Mouse (Mus musculus) ovary, adult 2 months (tissue): Measurements from ENCODE around the gene Psmd4. TPM values are rescaled to one million over a fixed set of nuclear protein-coding genes. Genes with fewer than 3 reads are reported as not detected.

ENCODE experiments used
- polyA plus RNA-seq: library from polyadenylated mRNA; depleted of rRNA; stranded (reverse); fragments of >200 nt; gene quantifications from 2 replicates; pipeline ENCODE4 v1.2.3, GENCODE M21; 2012; rRNA removed

The Psmd4 gene
- 182 and 241 TPM in 2 replicates for polyA plus RNA-seq

GRCm38 (mm10) chr3:95042166-95042837 is at the start of gene Psmd4:
Gene Psmd4, minus strand, starts transcription at chr3:95042614.

GRCm38 (mm10) chr3:95015337-95015872 is 27.0 kb downstream of the Psmd4 start, which contains the start of gene Zfp687:
Gene Zfp687, minus strand, starts transcription at chr3:95015448.

Other genes with a start within 250 kb of the Psmd4 start
- 22.0 and 41.5 TPM in 2 replicates for gene Pogz, start 205.0 kb downstream of the Psmd4 start, polyA plus RNA-seq
- gene Psmb4, start 155.7 kb downstream of the Psmd4 start, polyA plus RNA-seq: 212 and 235 TPM in 2 replicates
- gene Selenbp1, start 109.6 kb downstream of the Psmd4 start, polyA plus RNA-seq: 95.2 and 101 TPM in 2 replicates
- 22.2 and 27.5 TPM in 2 replicates for gene Rfx5, start 88.5 kb downstream of the Psmd4 start, polyA plus RNA-seq
- 45.6 and 48.2 TPM in 2 replicates for gene Pi4kb, start 67.9 kb downstream of the Psmd4 start, polyA plus RNA-seq
- 33.2 and 37.2 TPM in 2 replicates for gene Zfp687, start 27.2 kb downstream of the Psmd4 start, polyA plus RNA-seq
- 21.6 and 26.0 TPM in 2 replicates for gene Pip5k1a, start 64.3 kb upstream of the Psmd4 start, polyA plus RNA-seq
- gene Vps72, start 68.4 kb upstream of the Psmd4 start, polyA plus RNA-seq: 109 and 113 TPM in 2 replicates
- 0.54 and 0.90 TPM in 2 replicates for gene Tmod4, start 81.9 kb upstream of the Psmd4 start, polyA plus RNA-seq
- 27.2 and 45.0 TPM in 2 replicates for gene Scnm1, start 91.4 kb upstream of the Psmd4 start, polyA plus RNA-seq
- 5.7 and 5.8 TPM in 2 replicates for gene Lysmd1, start 91.5 kb upstream of the Psmd4 start, polyA plus RNA-seq
- gene Tnfaip8l2, start 99.7 kb upstream of the Psmd4 start, polyA plus RNA-seq: 9.1 and 13.7 TPM in 2 replicates
- gene Sema6c, start 117.8 kb upstream of the Psmd4 start, polyA plus RNA-seq: 45.0 and 53.2 TPM in 2 replicates
- gene Gabpb2, start 175.3 kb upstream of the Psmd4 start, polyA plus RNA-seq: 8.6 and 10.3 TPM in 2 replicates
- gene Cdc42se1, start 186.1 kb upstream of the Psmd4 start, polyA plus RNA-seq: 36.7 and 47.9 TPM in 2 replicates
- 12.2 and 17.0 TPM in 2 replicates for gene Mllt11, start 189.6 kb upstream of the Psmd4 start, polyA plus RNA-seq
- gene Gm128, start 199.0 kb upstream of the Psmd4 start, polyA plus RNA-seq: 0.68 and 1.1 TPM in 2 replicates
- gene Bnipl, start 208.6 kb upstream of the Psmd4 start, polyA plus RNA-seq: 3.2 and 4.9 TPM in 2 replicates
- 164 and 221 TPM in 2 replicates for gene Mindy1, start 238.7 kb upstream of the Psmd4 start, polyA plus RNA-seq
- 21.5 and 27.0 TPM in 2 replicates for gene Prune1, start 239.5 kb upstream of the Psmd4 start, polyA plus RNA-seq